Mouse (Mus musculus): Measurements from ENCODE around the gene Fut9. TPM values are rescaled to one million over a fixed set of nuclear protein-coding genes. Genes with fewer than 3 reads are reported as not detected.

The Fut9 gene
- polyA plus RNA-seq (2014; fragmentation: Nextera tagmentation; extraction: Ambion mirVana), result 1.2 and 1.9 TPM in 2 replicates

GRCm38 (mm10) chr4:25799476-25800283, at the start of gene Fut9:
TSS of gene Fut9 (minus strand) at chr4:25800244.
- peak; percentile 79 for DNase-seq (ENCODE audit: low spot score)
- Histone ChIP-seq H3K4me3 (ENCODE audit: low read depth, low read length) (peak within 1 kb of the TSS; percentile 57), H3K4me2 (ENCODE audit: low read depth) (peak within 1 kb of the TSS; percentile 83), H3K9ac (ENCODE audit: low read length) (peak within 1 kb of the TSS; percentile 72), H3K36me3 (ENCODE audit: control insufficient read depth, insufficient read depth, low read length) (no peaks in the 10 kb centered on the region), H3K4me1 (ENCODE audit: control insufficient read depth, insufficient read depth, low read length) (no peaks in the 10 kb centered on the region), H3K27me3 (ENCODE audit: control insufficient read depth, insufficient read depth, low read length) (no peaks in the 10 kb centered on the region), H3K9me3 (ENCODE audit: control insufficient read depth, low read length) (no peaks in the 10 kb centered on the region), H3K27ac (ENCODE audit: low read depth, low read length) (peak within 1 kb of the TSS; percentile 44; the same call in 1 of the 2 replicates)
- peak; percentile 92 for ATAC-seq (ENCODE audit: insufficient read depth, low FRiP score, low TSS enrichment)
- WGBS, result under 1% methylated on average over 49 of the region's 52 CpGs

- no peak overlapping the region for H3K9ac ChIP-seq (ENCODE audit: low read length)
- H3K36me3 ChIP-seq (ENCODE audit: control insufficient read depth, insufficient read depth, low read length), result no peaks in the 10 kb centered on the region
- DNase-seq (ENCODE audit: low spot score) (no peak), ATAC-seq (ENCODE audit: insufficient read depth, low FRiP score, low TSS enrichment) (no peak)
- no peaks in the 10 kb centered on the region for H3K27me3 ChIP-seq (ENCODE audit: control insufficient read depth, insufficient read depth, low read length)
- no peaks in the 10 kb centered on the region for H3K4me1 ChIP-seq (ENCODE audit: control insufficient read depth, insufficient read depth, low read length)
- no peak overlapping the region for H3K4me2 ChIP-seq (ENCODE audit: low read depth)
- no peak overlapping the region for H3K27ac ChIP-seq (ENCODE audit: low read depth, low read length)
- H3K4me3 ChIP-seq (ENCODE audit: low read depth, low read length), result no peak overlapping the region
- 91% methylated on average over 7 of the region's 7 CpGs for WGBS
- no peaks in the 10 kb centered on the region for H3K9me3 ChIP-seq (ENCODE audit: control insufficient read depth, low read length)
Measured at GRCm38 (mm10) chr4:25815783-25816182, 15.7 kb upstream of the Fut9 start.

- Histone ChIP-seq H3K4me2 (ENCODE audit: low read depth) (no peak overlapping the region), H3K4me1 (ENCODE audit: control insufficient read depth, insufficient read depth, low read length) (no peaks in the 10 kb centered on the region), H3K4me3 (ENCODE audit: low read depth, low read length) (no peak overlapping the region), H3K9me3 (ENCODE audit: control insufficient read depth, low read length) (no peaks in the 10 kb centered on the region), H3K27ac (ENCODE audit: low read depth, low read length) (no peak overlapping the region), H3K36me3 (ENCODE audit: control insufficient read depth, insufficient read depth, low read length) (no peaks in the 10 kb centered on the region), H3K9ac (ENCODE audit: low read length) (no peak overlapping the region), H3K27me3 (ENCODE audit: control insufficient read depth, insufficient read depth, low read length) (no peaks in the 10 kb centered on the region)
- 84% methylated on average over 1 of the region's 1 CpGs for WGBS
- ATAC-seq (ENCODE audit: insufficient read depth, low FRiP score, low TSS enrichment) (no peak), DNase-seq (ENCODE audit: low spot score) (no peak)
Measured at GRCm38 (mm10) chr4:25813340-25813739, 13.3 kb upstream of the Fut9 start.

- no peaks in the 10 kb centered on the region for H3K36me3 ChIP-seq (ENCODE audit: control insufficient read depth, insufficient read depth, low read length)
- no peaks in the 10 kb centered on the region for H3K27me3 ChIP-seq (ENCODE audit: control insufficient read depth, insufficient read depth, low read length)
- 89% methylated on average over 1 of the region's 1 CpGs for WGBS
- no peak overlapping the region for H3K4me2 ChIP-seq (ENCODE audit: low read depth)
- H3K27ac ChIP-seq (ENCODE audit: low read depth, low read length), result no peak overlapping the region
- H3K9me3 ChIP-seq (ENCODE audit: control insufficient read depth, low read length), result no peaks in the 10 kb centered on the region
- DNase-seq (ENCODE audit: low spot score) (no peak), ATAC-seq (ENCODE audit: insufficient read depth, low FRiP score, low TSS enrichment) (no peak)
- H3K4me1 ChIP-seq (ENCODE audit: control insufficient read depth, insufficient read depth, low read length), result no peaks in the 10 kb centered on the region
- H3K4me3 ChIP-seq (ENCODE audit: low read depth, low read length), result no peak overlapping the region
- no peak overlapping the region for H3K9ac ChIP-seq (ENCODE audit: low read length)
Measured at GRCm38 (mm10) chr4:25810058-25810457, 10.0 kb upstream of the Fut9 start.

GRCm38 (mm10) chr4:25801751-25802150, 1.7 kb upstream of the Fut9 start:
- no peak overlapping the region for H3K4me2 ChIP-seq (ENCODE audit: low read depth)
- no peaks in the 10 kb centered on the region for H3K4me1 ChIP-seq (ENCODE audit: control insufficient read depth, insufficient read depth, low read length)
- DNase-seq (ENCODE audit: low spot score) (no peak), ATAC-seq (ENCODE audit: insufficient read depth, low FRiP score, low TSS enrichment) (no peak)
- H3K27ac ChIP-seq (ENCODE audit: low read depth, low read length), result no peak overlapping the region
- no peak overlapping the region for H3K4me3 ChIP-seq (ENCODE audit: low read depth, low read length)
- H3K36me3 ChIP-seq (ENCODE audit: control insufficient read depth, insufficient read depth, low read length), result no peaks in the 10 kb centered on the region
- no peak overlapping the region for H3K9ac ChIP-seq (ENCODE audit: low read length)
- no peaks in the 10 kb centered on the region for H3K27me3 ChIP-seq (ENCODE audit: control insufficient read depth, insufficient read depth, low read length)
- 85% methylated on average over 2 of the region's 2 CpGs for WGBS
- H3K9me3 ChIP-seq (ENCODE audit: control insufficient read depth, low read length), result no peaks in the 10 kb centered on the region

GRCm38 (mm10) chr4:25800284-25800616, 206 bp upstream of the Fut9 start:
- ATAC-seq (ENCODE audit: insufficient read depth, low FRiP score, low TSS enrichment) (peak; percentile 33; the same call in 1 of the 2 replicates), DNase-seq (ENCODE audit: low spot score) (no peak)
- Histone ChIP-seq H3K9me3 (ENCODE audit: control insufficient read depth, low read length) (no peaks in the 10 kb centered on the region), H3K4me1 (ENCODE audit: control insufficient read depth, insufficient read depth, low read length) (no peaks in the 10 kb centered on the region), H3K36me3 (ENCODE audit: control insufficient read depth, insufficient read depth, low read length) (no peaks in the 10 kb centered on the region), H3K4me2 (ENCODE audit: low read depth) (peak overlapping the region; percentile 83), H3K27ac (ENCODE audit: low read depth, low read length) (peak overlapping the region; percentile 44; the same call in 1 of the 2 replicates), H3K27me3 (ENCODE audit: control insufficient read depth, insufficient read depth, low read length) (no peaks in the 10 kb centered on the region), H3K4me3 (ENCODE audit: low read depth, low read length) (peak overlapping the region; percentile 57), H3K9ac (ENCODE audit: low read length) (peak overlapping the region; percentile 72)
- WGBS, result 1% methylated on average over 5 of the region's 5 CpGs

GRCm38 (mm10) chr4:25799051-25799475, 981 bp downstream of the Fut9 start:
- peak overlapping the region; percentile 57 for H3K4me3 ChIP-seq (ENCODE audit: low read depth, low read length)
- DNase-seq (ENCODE audit: low spot score) (peak; percentile 37), ATAC-seq (ENCODE audit: insufficient read depth, low FRiP score, low TSS enrichment) (peak; percentile 38)
- no peaks in the 10 kb centered on the region for H3K4me1 ChIP-seq (ENCODE audit: control insufficient read depth, insufficient read depth, low read length)
- H3K36me3 ChIP-seq (ENCODE audit: control insufficient read depth, insufficient read depth, low read length), result no peaks in the 10 kb centered on the region
- H3K4me2 ChIP-seq (ENCODE audit: low read depth), result peak overlapping the region; percentile 83
- H3K27ac ChIP-seq (ENCODE audit: low read depth, low read length), result no peak overlapping the region
- no peaks in the 10 kb centered on the region for H3K9me3 ChIP-seq (ENCODE audit: control insufficient read depth, low read length)
- peak overlapping the region; percentile 72 for H3K9ac ChIP-seq (ENCODE audit: low read length)
- WGBS, result under 1% methylated on average over 7 of the region's 7 CpGs
- H3K27me3 ChIP-seq (ENCODE audit: control insufficient read depth, insufficient read depth, low read length), result no peaks in the 10 kb centered on the region

- no peak for ATAC-seq (ENCODE audit: insufficient read depth, low FRiP score, low TSS enrichment)
- no peaks in the 10 kb centered on the region for H3K9me3 ChIP-seq (ENCODE audit: control insufficient read depth, low read length)
- no peak overlapping the region; the same call in 1 of the 2 replicates for H3K4me3 ChIP-seq (ENCODE audit: low read depth, low read length)
- H3K4me1 ChIP-seq (ENCODE audit: control insufficient read depth, insufficient read depth, low read length), result no peaks in the 10 kb centered on the region
- peak overlapping the region; percentile 83 for H3K4me2 ChIP-seq (ENCODE audit: low read depth)
- WGBS, result 21% methylated on average over 10 of the region's 10 CpGs
- DNase-seq (ENCODE audit: low spot score), result no peak
- no peak overlapping the region for H3K27ac ChIP-seq (ENCODE audit: low read depth, low read length)
- no peaks in the 10 kb centered on the region for H3K27me3 ChIP-seq (ENCODE audit: control insufficient read depth, insufficient read depth, low read length)
- H3K36me3 ChIP-seq (ENCODE audit: control insufficient read depth, insufficient read depth, low read length), result no peaks in the 10 kb centered on the region
- H3K9ac ChIP-seq (ENCODE audit: low read length), result no peak overlapping the region
Measured at GRCm38 (mm10) chr4:25798412-25798811, 1.6 kb downstream of the Fut9 start.

GRCm38 (mm10) chr4:25796149-25796548, 3.9 kb downstream of the Fut9 start:
- Histone ChIP-seq H3K4me3 (ENCODE audit: low read depth, low read length) (no peak overlapping the region), H3K9me3 (ENCODE audit: control insufficient read depth, low read length) (no peaks in the 10 kb centered on the region), H3K4me1 (ENCODE audit: control insufficient read depth, insufficient read depth, low read length) (no peaks in the 10 kb centered on the region), H3K36me3 (ENCODE audit: control insufficient read depth, insufficient read depth, low read length) (no peaks in the 10 kb centered on the region), H3K4me2 (ENCODE audit: low read depth) (no peak overlapping the region), H3K9ac (ENCODE audit: low read length) (no peak overlapping the region), H3K27ac (ENCODE audit: low read depth, low read length) (no peak overlapping the region), H3K27me3 (ENCODE audit: control insufficient read depth, insufficient read depth, low read length) (no peaks in the 10 kb centered on the region)
- 32% methylated on average over 3 of the region's 3 CpGs for WGBS
- DNase-seq (ENCODE audit: low spot score), result no peak
- ATAC-seq (ENCODE audit: insufficient read depth, low FRiP score, low TSS enrichment), result no peak

Measured in neural tube, embryonic 11.5 days (tissue).